Mouse (Mus musculus): ENCODE results near the gene Scrt2. TPM values are rescaled to one million over a fixed set of nuclear protein-coding genes. Genes with fewer than 3 reads are reported as not detected.
"Not testable (repeated sequence)": the region's sequence is repeated elsewhere in the genome, so short reads cannot be mapped to it uniquely, and the experiment has no call there.

Scrt2 gene
- total and polyA plus RNA-seq, 3 experiments, result not detected

- H3K4me1 ChIP-seq (ENCODE audit: control insufficient read depth, insufficient read depth, low read length), result no peaks in the 10 kb centered on the region
- H3K4me3 ChIP-seq, result no peak overlapping the region
- intact Hi-C loops (cut with DNase I), result no loop called here
- H3K36me3 ChIP-seq (ENCODE audit: control insufficient read depth, insufficient read depth, low read length), result no peaks in the 10 kb centered on the region
- H3K9ac ChIP-seq (ENCODE audit: low read depth, low read length), result no peak overlapping the region
- no peak overlapping the region for H3K27ac ChIP-seq
- TF ChIP-seq CTCF (IDR thresholded peaks at IDR 0.05) (no peak), POLR2A (IDR thresholded peaks at IDR 0.05; ENCODE audit: insufficient read depth, low read depth, low read length) (no peak), EP300 (IDR thresholded peaks at IDR 0.05; ENCODE audit: insufficient read depth, low read depth, low read length) (no peak)
- peaks cover 10% of the 10 kb centered on the region for H3K27me3 ChIP-seq (ENCODE audit: control insufficient read depth, insufficient read depth, low read length)
- 12% methylated on average over 13 of the region's 13 CpGs for WGBS
- DNase-seq, result no peak
- no peaks in the 10 kb centered on the region for H3K79me2 ChIP-seq (replicated peaks; ENCODE audit: control insufficient read depth, insufficient read depth, low read length)
Measured at GRCm38 (mm10) chr2:152049611-152050270, 31.6 kb upstream of the Scrt2 start.

DNA sequence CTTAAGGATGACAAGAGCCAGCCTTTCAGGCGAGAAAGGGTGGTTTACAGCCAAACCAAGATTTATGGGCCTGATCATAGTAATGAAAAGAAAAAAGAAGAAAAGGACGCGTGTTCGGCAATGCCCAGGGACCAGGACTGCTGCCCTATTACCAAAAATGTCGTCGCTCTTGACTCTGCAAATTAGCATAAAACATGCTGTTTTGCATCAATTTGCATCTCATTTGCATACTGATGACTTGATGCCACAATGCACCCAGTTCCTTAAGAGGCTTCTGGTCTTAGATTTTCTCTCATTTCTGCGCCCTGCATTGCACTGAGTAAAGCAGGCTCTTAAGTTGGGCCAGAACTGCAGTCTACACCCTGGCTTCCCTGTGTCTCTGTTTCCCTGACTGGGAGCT is 31.0 kb upstream of the Scrt2 start:
- DNase-seq, result no peak

GRCm38 (mm10) chr2:152051985-152052384 is 29.3 kb upstream of the Scrt2 start:
- H3K4me3 ChIP-seq, result no peak overlapping the region
- H3K79me2 ChIP-seq (replicated peaks; ENCODE audit: control insufficient read depth, insufficient read depth, low read length), result no peaks in the 10 kb centered on the region
- TF ChIP-seq CTCF (IDR thresholded peaks at IDR 0.05) (no peak), EP300 (IDR thresholded peaks at IDR 0.05; ENCODE audit: insufficient read depth, low read depth, low read length) (no peak), POLR2A (IDR thresholded peaks at IDR 0.05; ENCODE audit: insufficient read depth, low read depth, low read length) (no peak)
- WGBS, result 90% methylated on average over 3 of the region's 3 CpGs
- no peaks in the 10 kb centered on the region for H3K4me1 ChIP-seq (ENCODE audit: control insufficient read depth, insufficient read depth, low read length)
- no peak overlapping the region for H3K9ac ChIP-seq (ENCODE audit: low read depth, low read length)
- intact Hi-C loops (cut with DNase I), result no loop called here
- no peak for DNase-seq
- H3K27me3 ChIP-seq (ENCODE audit: control insufficient read depth, insufficient read depth, low read length), result peaks cover 10% of the 10 kb centered on the region
- H3K36me3 ChIP-seq (ENCODE audit: control insufficient read depth, insufficient read depth, low read length), result no peaks in the 10 kb centered on the region
- no peak overlapping the region for H3K27ac ChIP-seq

More for the DNA sequence above, 31.0 kb upstream of the Scrt2 start:
- no peak for TF ChIP-seq EP300 (IDR thresholded peaks at IDR 0.05; ENCODE audit: insufficient read depth, low read depth, low read length)
- no peak for TF ChIP-seq CTCF (IDR thresholded peaks at IDR 0.05)
- TF ChIP-seq POLR2A (IDR thresholded peaks at IDR 0.05; ENCODE audit: insufficient read depth, low read depth, low read length), result no peak
- H3K79me2 ChIP-seq (replicated peaks; ENCODE audit: control insufficient read depth, insufficient read depth, low read length), result no peaks in the 10 kb centered on the region
- no peak overlapping the region for H3K4me3 ChIP-seq
- no peaks in the 10 kb centered on the region for H3K4me1 ChIP-seq (ENCODE audit: control insufficient read depth, insufficient read depth, low read length)
- no peak overlapping the region for H3K27ac ChIP-seq
- no peaks in the 10 kb centered on the region for H3K36me3 ChIP-seq (ENCODE audit: control insufficient read depth, insufficient read depth, low read length)
- intact Hi-C loops (cut with DNase I), result no loop called here
- H3K27me3 ChIP-seq (ENCODE audit: control insufficient read depth, insufficient read depth, low read length), result peaks cover 10% of the 10 kb centered on the region
- 17% methylated on average over 7 of the region's 7 CpGs for WGBS
- no peak overlapping the region for H3K9ac ChIP-seq (ENCODE audit: low read depth, low read length)

DNA sequence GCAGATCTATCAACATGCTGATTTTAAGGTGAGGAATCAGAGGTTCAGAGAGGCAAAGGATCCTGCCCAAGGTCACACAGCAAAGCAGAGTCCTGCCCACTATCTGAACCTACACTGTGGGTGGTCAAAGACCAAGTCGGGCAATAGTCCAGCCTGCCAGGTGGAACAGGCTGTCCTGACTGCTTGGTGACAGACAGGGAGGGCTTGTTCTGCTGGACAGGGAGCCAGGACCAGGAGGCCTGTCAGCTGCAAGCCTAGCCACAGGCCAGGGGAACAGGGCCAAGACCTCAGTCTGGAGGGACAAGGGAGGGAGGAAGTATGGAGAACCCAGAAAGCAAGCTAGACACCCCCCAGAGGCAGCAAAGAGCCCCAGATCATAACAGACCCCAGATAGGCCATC is 25.9 kb upstream of the Scrt2 start:
- no peaks in the 10 kb centered on the region for H3K36me3 ChIP-seq (ENCODE audit: control insufficient read depth, insufficient read depth, low read length)
- H3K27ac ChIP-seq, result no peak overlapping the region
- no peak overlapping the region for H3K9ac ChIP-seq (ENCODE audit: low read depth, low read length)
- intact Hi-C loops (cut with DNase I), result no loop called here
- H3K79me2 ChIP-seq (replicated peaks; ENCODE audit: control insufficient read depth, insufficient read depth, low read length), result no peaks in the 10 kb centered on the region
- no peaks in the 10 kb centered on the region for H3K4me1 ChIP-seq (ENCODE audit: control insufficient read depth, insufficient read depth, low read length)
- H3K27me3 ChIP-seq (ENCODE audit: control insufficient read depth, insufficient read depth, low read length), result no peaks in the 10 kb centered on the region
- 58% methylated on average over 1 of the region's 1 CpGs for WGBS
- H3K4me3 ChIP-seq, result no peak overlapping the region
- TF ChIP-seq POLR2A (IDR thresholded peaks at IDR 0.05; ENCODE audit: insufficient read depth, low read depth, low read length) (no peak), CTCF (IDR thresholded peaks at IDR 0.05) (no peak), EP300 (IDR thresholded peaks at IDR 0.05; ENCODE audit: insufficient read depth, low read depth, low read length) (no peak)
- DNase-seq, result no peak

- Histone ChIP-seq H3K9ac (ENCODE audit: low read depth, low read length) (no peak overlapping the region), H3K4me3 (no peak overlapping the region), H3K4me1 (ENCODE audit: control insufficient read depth, insufficient read depth, low read length) (no peaks in the 10 kb centered on the region), H3K27ac (no peak overlapping the region), H3K27me3 (ENCODE audit: control insufficient read depth, insufficient read depth, low read length) (no peaks in the 10 kb centered on the region), H3K36me3 (ENCODE audit: control insufficient read depth, insufficient read depth, low read length) (no peaks in the 10 kb centered on the region), H3K79me2 (replicated peaks; ENCODE audit: control insufficient read depth, insufficient read depth, low read length) (no peaks in the 10 kb centered on the region)
- TF ChIP-seq POLR2A (IDR thresholded peaks at IDR 0.05; ENCODE audit: insufficient read depth, low read depth, low read length) (no peak), CTCF (IDR thresholded peaks at IDR 0.05) (no peak), EP300 (IDR thresholded peaks at IDR 0.05; ENCODE audit: insufficient read depth, low read depth, low read length) (no peak)
- intact Hi-C loops (cut with DNase I), result no loop called here
- 61% methylated on average over 22 of the region's 22 CpGs for WGBS
- DNase-seq, result peak in 1 of 2 experiments; percentile 41
Measured at GRCm38 (mm10) chr2:152056368-152057251, 24.7 kb upstream of the Scrt2 start.

DNA sequence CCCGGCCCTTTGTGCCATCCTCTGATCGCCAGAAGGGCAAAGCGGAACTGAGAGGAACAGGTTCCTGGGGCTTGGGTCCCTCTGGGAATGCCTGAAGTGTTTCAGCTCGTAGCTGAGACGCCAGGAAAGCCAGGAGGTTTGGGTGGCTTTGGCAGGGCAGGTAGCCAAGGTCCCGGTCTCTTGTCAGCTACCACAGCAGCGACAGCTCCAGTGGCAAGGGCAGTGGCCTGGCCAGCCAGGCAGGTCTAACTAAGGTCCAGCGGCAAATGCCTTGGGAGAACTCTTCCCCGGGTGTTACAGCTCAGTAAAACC is 24.1 kb upstream of the Scrt2 start:
- H3K27ac ChIP-seq, result no peak overlapping the region
- no peaks in the 10 kb centered on the region for H3K79me2 ChIP-seq (replicated peaks; ENCODE audit: control insufficient read depth, insufficient read depth, low read length)
- no peaks in the 10 kb centered on the region for H3K4me1 ChIP-seq (ENCODE audit: control insufficient read depth, insufficient read depth, low read length)
- TF ChIP-seq EP300 (IDR thresholded peaks at IDR 0.05; ENCODE audit: insufficient read depth, low read depth, low read length) (no peak), POLR2A (IDR thresholded peaks at IDR 0.05; ENCODE audit: insufficient read depth, low read depth, low read length) (no peak), CTCF (IDR thresholded peaks at IDR 0.05) (no peak)
- no peaks in the 10 kb centered on the region for H3K36me3 ChIP-seq (ENCODE audit: control insufficient read depth, insufficient read depth, low read length)
- H3K9ac ChIP-seq (ENCODE audit: low read depth, low read length), result no peak overlapping the region
- 66% methylated on average over 9 of the region's 9 CpGs for WGBS
- no peak for DNase-seq
- no peak overlapping the region for H3K4me3 ChIP-seq
- intact Hi-C loops (cut with DNase I), result no loop called here
- H3K27me3 ChIP-seq (ENCODE audit: control insufficient read depth, insufficient read depth, low read length), result no peaks in the 10 kb centered on the region

- DNase-seq; H3K27me3 ChIP-seq (ENCODE audit: control insufficient read depth, insufficient read depth, low read length); H3K4me1 ChIP-seq (ENCODE audit: control insufficient read depth, insufficient read depth, low read length); H3K4me3 ChIP-seq; intact Hi-C loops (cut with DNase I); H3K36me3 ChIP-seq (ENCODE audit: control insufficient read depth, insufficient read depth, low read length); H3K9ac ChIP-seq (ENCODE audit: low read depth, low read length); H3K79me2 ChIP-seq (replicated peaks; ENCODE audit: control insufficient read depth, insufficient read depth, low read length); H3K27ac ChIP-seq: not testable (repeated sequence)
- WGBS, result 73% methylated on average over 3 of the region's 3 CpGs
Measured at GRCm38 (mm10) chr2:152062817-152063216, 18.5 kb upstream of the Scrt2 start.
